Mouse (Mus musculus): ENCODE results near the gene Ascl4. TPM values are rescaled to one million over a fixed set of nuclear protein-coding genes. Genes with fewer than 3 reads are reported as not detected.

Gene Ascl4
- polyA plus RNA-seq, 2 experiments: not detected

- no peak overlapping the region for H3K9ac ChIP-seq (replicated peaks)
- no peak overlapping the region for H3K4me3 ChIP-seq (ENCODE audit: insufficient read depth in 1 of 2, low read depth in 2 of 2, low read length in 2 of 2)
- no peaks in the 10 kb centered on the region for H3K9me3 ChIP-seq (ENCODE audit: control insufficient read depth, low read length)
- TF ChIP-seq CTCF (IDR thresholded peaks at IDR 0.05; ENCODE audit: low read depth) (no peak), EP300 (IDR thresholded peaks at IDR 0.05; ENCODE audit: low read depth) (no peak)
- DNase-seq (ENCODE audit: low read depth in 3 of 3, low spot score in 3 of 3): no peak
- H3K36me3 ChIP-seq (replicated peaks; ENCODE audit: control insufficient read depth, insufficient read depth, low read depth): no peaks in the 10 kb centered on the region
- no peaks in the 10 kb centered on the region for H3K4me1 ChIP-seq (replicated peaks; ENCODE audit: control insufficient read depth in 2 of 2, insufficient read depth in 2 of 2, low read length in 1 of 2)
- no peak overlapping the region for H3K27ac ChIP-seq
- ATAC-seq (ENCODE audit: insufficient read depth): no peak
- no peak overlapping the region for H3K4me2 ChIP-seq (ENCODE audit: low read depth)
- no peaks in the 10 kb centered on the region for H3K27me3 ChIP-seq (ENCODE audit: control insufficient read depth, insufficient read depth, low read length)
- 83% methylated on average over 9 of the region's 9 CpGs for WGBS (ENCODE audit: insufficient replicate concordance)
Measured at GRCm38 (mm10) chr10:85993836-85994235, 66.4 kb downstream of the Ascl4 start.

GRCm38 (mm10) chr10:85994543-85995104, 67.1 kb downstream of the Ascl4 start:
- ATAC-seq (ENCODE audit: insufficient read depth): no peak
- WGBS (ENCODE audit: insufficient replicate concordance): 44% methylated on average over 5 of the region's 5 CpGs
- no peak for DNase-seq (ENCODE audit: low read depth in 3 of 3, low spot score in 3 of 3)

More at GRCm38 (mm10) chr10:85994543-85995104, 67.1 kb downstream of the Ascl4 start:
- no peak for TF ChIP-seq EP300 (IDR thresholded peaks at IDR 0.05; ENCODE audit: low read depth)
- TF ChIP-seq CTCF (IDR thresholded peaks at IDR 0.05; ENCODE audit: low read depth): no peak
- no peaks in the 10 kb centered on the region for H3K36me3 ChIP-seq (replicated peaks; ENCODE audit: control insufficient read depth, insufficient read depth, low read depth)
- no peak overlapping the region for H3K27ac ChIP-seq
- H3K4me2 ChIP-seq (ENCODE audit: low read depth): no peak overlapping the region
- no peak overlapping the region for H3K4me3 ChIP-seq (ENCODE audit: insufficient read depth in 1 of 2, low read depth in 2 of 2, low read length in 2 of 2)
- H3K27me3 ChIP-seq (ENCODE audit: control insufficient read depth, insufficient read depth, low read length): no peaks in the 10 kb centered on the region
- no peak overlapping the region for H3K9ac ChIP-seq (replicated peaks)
- no peaks in the 10 kb centered on the region for H3K9me3 ChIP-seq (ENCODE audit: control insufficient read depth, low read length)
- no peaks in the 10 kb centered on the region for H3K4me1 ChIP-seq (replicated peaks; ENCODE audit: control insufficient read depth in 2 of 2, insufficient read depth in 2 of 2, low read length in 1 of 2)

Other genes starting within 250 kb of the Ascl4 start
- 9.6 and 14.4 TPM in 2 replicates for gene Pwp1, start 98.2 kb upstream of the Ascl4 start, polyA plus RNA-seq (2012; rRNA removed)
- gene Pwp1, start 98.2 kb upstream of the Ascl4 start, polyA plus RNA-seq (2014; fragmentation: Nextera tagmentation; extraction: Ambion mirVana): 32.0 and 36.3 TPM in 2 replicates
- gene Prdm4, start 10.5 kb upstream of the Ascl4 start, polyA plus RNA-seq (2012; rRNA removed): 7.5 and 8.6 TPM in 2 replicates
- 5.9 and 7.2 TPM in 2 replicates for gene Prdm4, start 10.5 kb upstream of the Ascl4 start, polyA plus RNA-seq (2014; fragmentation: Nextera tagmentation; extraction: Ambion mirVana)
- gene Rtcb, start 30.1 kb downstream of the Ascl4 start, polyA plus RNA-seq (2012; rRNA removed): 40.8 and 58.4 TPM in 2 replicates
- 67.7 and 69.8 TPM in 2 replicates for gene Rtcb, start 30.1 kb downstream of the Ascl4 start, polyA plus RNA-seq (2014; fragmentation: Nextera tagmentation; extraction: Ambion mirVana)
- gene Bpifc, start 84.2 kb downstream of the Ascl4 start, polyA plus RNA-seq (2012; rRNA removed): 0.01 and 0.02 TPM in 2 replicates
- gene Bpifc, start 84.2 kb downstream of the Ascl4 start, polyA plus RNA-seq (2014; fragmentation: Nextera tagmentation; extraction: Ambion mirVana): not detected in 2 replicates
- gene Fbxo7, start 94.3 kb downstream of the Ascl4 start, polyA plus RNA-seq (2012; rRNA removed): 38.1 and 42.1 TPM in 2 replicates
- gene Fbxo7, start 94.3 kb downstream of the Ascl4 start, polyA plus RNA-seq (2014; fragmentation: Nextera tagmentation; extraction: Ambion mirVana): 67.2 and 74.0 TPM in 2 replicates

Measured in liver, embryonic 14.5 days (tissue).